Mouse (Mus musculus) spleen, adult 2 months (tissue): ENCODE results near the gene Tmem106a.

ENCODE experiments used
- CTCF ChIP-seq: fragments of 200-500 bp; IDR thresholded peaks from 2 replicates; pipeline ENCODE4 v1.5.1; 2011; ENCODE audit warnings: mild to moderate bottlenecking, inconsistent platforms; ENCODE audit not compliant: insufficient read depth, insufficient read length, insufficient replicate concordance; ENCODE audit errors: extremely low read depth
- POLR2A ChIP-seq: fragments of 200-500 bp; IDR thresholded peaks from 2 replicates; pipeline ENCODE4 v1.6.1; 2011; ENCODE audit warnings: low read depth, low read length, inconsistent platforms

DNA sequence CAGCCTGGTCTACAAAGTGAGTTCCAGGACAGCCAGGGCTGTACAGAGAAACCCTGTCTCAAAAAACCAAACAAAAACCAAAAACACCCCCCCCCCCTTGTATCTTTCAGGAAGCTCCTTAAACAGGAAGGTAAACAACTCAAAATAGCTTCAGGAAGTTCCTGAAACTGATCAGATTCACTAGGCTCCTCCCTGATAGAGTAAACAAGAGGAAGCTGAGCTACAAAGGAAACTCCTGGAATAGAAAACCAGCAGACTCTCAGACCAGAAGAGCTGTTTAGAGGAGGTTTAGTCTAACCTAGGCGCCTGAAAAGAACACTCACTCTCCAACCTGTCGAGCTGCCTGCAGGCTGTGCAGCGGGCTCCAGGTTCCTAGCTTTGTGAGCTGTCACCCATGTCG lies 57.7 kb downstream of the Tmem106a start:
- TF ChIP-seq POLR2A (no peak), CTCF (no peak)
